Mouse (Mus musculus) liver, embryonic 14.5 days (tissue): ENCODE results near the gene Ttc34.

Experiments used
- CTCF ChIP-seq: IDR thresholded peaks from 2 replicates; pipeline ENCODE4 v1.5.1; 2016; ENCODE audit warnings: antibody characterized with exemption, low read depth, control low read depth
- EP300 ChIP-seq: IDR thresholded peaks from 2 replicates; pipeline ENCODE4 v1.6.1; 2016; ENCODE audit warnings: antibody characterized with exemption, low read depth

DNA sequence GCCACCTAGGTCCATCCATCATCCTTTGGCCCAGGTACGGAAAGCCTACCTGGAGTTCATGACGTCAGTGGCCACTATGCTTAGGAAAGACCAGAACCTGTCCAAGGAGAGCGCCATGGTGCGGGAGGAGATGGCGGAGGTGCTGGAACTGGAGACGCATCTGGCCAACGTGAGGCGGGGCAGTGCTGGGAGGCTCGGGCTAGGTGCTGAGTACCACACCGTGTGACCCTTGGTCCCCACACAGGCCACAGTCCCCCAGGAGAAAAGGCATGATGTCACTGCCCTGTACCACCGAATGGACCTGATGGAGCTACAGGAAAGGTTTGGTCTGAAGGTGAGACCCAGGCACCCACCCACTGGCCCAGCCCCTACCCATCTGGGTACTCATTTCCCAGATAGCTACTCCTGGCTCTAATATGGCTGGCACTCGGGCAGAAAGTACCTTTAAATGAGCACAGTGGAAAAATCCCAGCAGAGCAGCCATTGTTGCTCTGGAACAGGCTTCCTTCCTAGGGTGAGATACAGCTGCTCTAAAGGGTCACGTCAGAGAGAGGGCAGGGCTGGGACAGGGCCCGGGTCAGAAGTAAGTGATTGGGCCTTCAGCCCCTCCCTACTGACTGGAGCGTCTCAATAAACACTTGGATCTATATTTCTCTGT lies 50.5 kb downstream of the Ttc34 start:
- TF ChIP-seq CTCF (no peak), EP300 (no peak)
